Comparison of ENCODE assay signal across 1 mouse cellular context in the genomic region with DNA sequence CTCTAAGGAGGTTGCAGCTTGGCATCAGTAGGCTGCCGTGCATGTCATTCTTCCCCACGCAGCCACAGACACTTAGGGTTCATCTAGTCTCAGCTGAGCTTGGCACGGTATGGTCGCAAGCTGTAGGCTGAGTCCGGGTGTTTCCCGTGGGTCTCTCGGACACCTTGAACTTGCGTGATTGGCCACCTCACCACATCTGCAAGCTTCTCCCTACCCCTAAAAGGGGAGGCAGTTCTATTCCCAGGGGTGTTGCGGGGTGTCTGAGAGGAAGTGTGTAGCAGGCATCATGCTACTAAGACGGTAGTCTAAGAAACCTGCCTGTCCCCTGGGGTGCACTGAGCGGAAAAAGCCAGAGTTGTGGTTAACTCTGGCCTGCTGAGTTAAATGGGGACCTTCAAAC.
A peak's percentile ranks its signal among the peaks of the same experiment; 100 is the strongest.
TF ChIP-seq lines count a peak whose summit lies in the region.

No protein-coding gene starts in this region.

TF ChIP-seq in CH12.LX, 34 proteins besides CTCF, POLR2A, EP300 and RAD21 (continued from another document):
- TF ChIP-seq ZNF384 (IDR thresholded peaks at IDR 0.05; ENCODE audit: low read depth, low read length), result peak; percentile 63; the same call in 1 of the 2 replicates
- TF ChIP-seq TBP (conservative IDR thresholded peaks at IDR 0.05; ENCODE audit: low read depth, low read length), result peak; percentile 61; the same call in 1 of the 2 replicates
- TF ChIP-seq ZC3H11A (IDR thresholded peaks at IDR 0.05; ENCODE audit: low read depth, low read length), result no peak
- TF ChIP-seq MYC (IDR thresholded peaks at IDR 0.05; ENCODE audit: low read depth, low read length), result peak; percentile 68; the same call in 1 of the 2 replicates
- TF ChIP-seq GABPA (IDR thresholded peaks at IDR 0.05; ENCODE audit: insufficient replicate concordance, low read depth, low read length), result no peak
- peak; percentile 97 for TF ChIP-seq ETS1 (conservative IDR thresholded peaks at IDR 0.05; ENCODE audit: low read depth, low read length)
- TF ChIP-seq CHD1 (IDR thresholded peaks at IDR 0.05; ENCODE audit: low read depth, low read length), result peak; percentile 25; the same call in 1 of the 2 replicates
- peak; percentile 85 for TF ChIP-seq MAFK (IDR thresholded peaks at IDR 0.05; ENCODE audit: insufficient replicate concordance, low read length)
- TF ChIP-seq ELF1 (IDR thresholded peaks at IDR 0.05; ENCODE audit: low read depth, low read length), result peak; percentile 51; the same call in 1 of the 2 replicates
- TF ChIP-seq JUN (IDR thresholded peaks at IDR 0.05; ENCODE audit: insufficient read depth, low read depth, low read length), result peak; percentile 66; the same call in 1 of the 2 replicates
- TF ChIP-seq POLR2AphosphoS2 (IDR thresholded peaks at IDR 0.05; ENCODE audit: low read depth, low read length), result no peak
- peak; percentile 50 for TF ChIP-seq NRF1 (IDR thresholded peaks at IDR 0.05; ENCODE audit: low read depth, low read length)
- peak; percentile 97 for TF ChIP-seq MEF2A (IDR thresholded peaks at IDR 0.05; ENCODE audit: borderline replicate concordance, low read depth, low read length)
